Mouse (Mus musculus) lung, postnatal 0 days (tissue): Measurements from ENCODE around the gene Nek6. TPM values are rescaled to one million over a fixed set of nuclear protein-coding genes. Genes with fewer than 3 reads are reported as not detected.

ENCODE experiments used
- ATAC-seq: fragments of 200-750 bp; cut with Nextera tagmentation; 2 replicates; pipeline ENCODE4 v1.8.0; 2017; ENCODE audit warnings: moderate library complexity
- DNase-seq: peaks from one replicate; pipeline ENCODE4 v3.0.0-alpha.2; 2016; ENCODE audit warnings: low spot score
- H3K27ac ChIP-seq: fragments of 300-500 bp; sonication (generic); 2 replicates; pipeline ENCODE4 v1.5.1; 2014; ENCODE audit warnings: antibody characterized with exemption, mild to moderate bottlenecking, low read length, mixed read lengths
- H3K27me3 ChIP-seq: fragments of 300-500 bp; sonication (generic); replicated peaks from 2 replicates; pipeline ENCODE4 v1.6.1; 2014; ENCODE audit warnings: low read length, mixed read lengths; ENCODE audit not compliant: insufficient read depth
- H3K36me3 ChIP-seq: fragments of 300-500 bp; sonication (generic); 2 replicates; pipeline ENCODE4 v1.6.1; 2014; ENCODE audit warnings: low read length, mixed read lengths; ENCODE audit not compliant: insufficient read depth
- H3K4me1 ChIP-seq: fragments of 300-500 bp; sonication (generic); 2 replicates; pipeline ENCODE4 v1.6.1; 2014; ENCODE audit warnings: antibody characterized with exemption, low read depth, low read length, mixed read lengths; ENCODE audit not compliant: insufficient read depth
- H3K4me2 ChIP-seq: fragments of 300-500 bp; sonication (generic); replicated peaks from 2 replicates; pipeline ENCODE4 v1.6.1; 2014; ENCODE audit warnings: low read depth, mild to moderate bottlenecking, low read length, moderate library complexity, mixed read lengths
- H3K4me3 ChIP-seq: fragments of 300-500 bp; sonication (generic); 2 replicates; pipeline ENCODE4 v1.5.1; 2014; ENCODE audit warnings: low read depth, low read length
- H3K9ac ChIP-seq: fragments of 300-500 bp; sonication (generic); replicated peaks from 2 replicates; pipeline ENCODE4 v1.6.1; 2014; ENCODE audit warnings: low read depth, mild to moderate bottlenecking
- H3K9me3 ChIP-seq: fragments of 300-500 bp; sonication (generic); 2 replicates; pipeline ENCODE4 v1.6.1; 2016; ENCODE audit warnings: low read length, mixed read lengths
- CTCF ChIP-seq: IDR thresholded peaks from 2 replicates; pipeline ENCODE4 v1.5.1; 2016; ENCODE audit warnings: antibody characterized with exemption, mild to moderate bottlenecking
- EP300 ChIP-seq: IDR thresholded peaks from 2 replicates; pipeline ENCODE4 v1.6.1; 2016; ENCODE audit warnings: antibody characterized with exemption, mild to moderate bottlenecking, control low read depth
- WGBS: fragments of 180-500 bp; shearing (Covaris S2); extraction: QIAGEN DNeasy Blood & Tissue Kit; methylation state at CpG from one replicate; pipeline ENCODE4 v1.1.7; 2014; 5-methylcytosine and 5-hydroxymethylcytosine counted together
- polyA plus RNA-seq: library from polyadenylated mRNA; unstranded; fragments of >200 nt; fragmentation: Nextera tagmentation; extraction: Ambion mirVana; gene quantifications from 2 replicates; pipeline ENCODE4 v1.2.1, GENCODE M21; 2015

Nek6 gene
- polyA plus RNA-seq, 1 experiment from 2014 or later: 57.8 TPM

DNA sequence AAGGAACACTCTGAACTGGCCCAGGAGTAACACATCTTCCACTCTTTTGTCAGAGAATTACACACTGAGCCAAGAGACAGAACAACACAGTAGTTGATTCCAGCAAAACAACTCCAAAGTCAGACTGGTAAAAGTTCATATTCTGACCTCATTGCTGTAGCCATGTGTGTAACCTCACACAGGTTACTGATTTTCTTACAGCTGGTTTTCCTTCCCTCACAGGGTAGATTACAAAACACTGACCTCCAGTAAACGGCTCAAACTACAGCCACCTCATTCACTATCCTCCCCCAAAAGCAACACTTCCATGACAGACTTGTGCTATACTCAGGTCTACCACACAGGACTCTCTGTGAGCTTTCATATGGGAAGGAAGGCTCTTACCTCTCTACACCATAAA, 96.3 kb downstream of the Nek6 start:
- WGBS: 63% methylated on average over 1 of the region's 1 CpGs
- no peak for TF ChIP-seq CTCF
- TF ChIP-seq EP300: peak; percentile 29; the same call in 1 of the 2 replicates

DNA sequence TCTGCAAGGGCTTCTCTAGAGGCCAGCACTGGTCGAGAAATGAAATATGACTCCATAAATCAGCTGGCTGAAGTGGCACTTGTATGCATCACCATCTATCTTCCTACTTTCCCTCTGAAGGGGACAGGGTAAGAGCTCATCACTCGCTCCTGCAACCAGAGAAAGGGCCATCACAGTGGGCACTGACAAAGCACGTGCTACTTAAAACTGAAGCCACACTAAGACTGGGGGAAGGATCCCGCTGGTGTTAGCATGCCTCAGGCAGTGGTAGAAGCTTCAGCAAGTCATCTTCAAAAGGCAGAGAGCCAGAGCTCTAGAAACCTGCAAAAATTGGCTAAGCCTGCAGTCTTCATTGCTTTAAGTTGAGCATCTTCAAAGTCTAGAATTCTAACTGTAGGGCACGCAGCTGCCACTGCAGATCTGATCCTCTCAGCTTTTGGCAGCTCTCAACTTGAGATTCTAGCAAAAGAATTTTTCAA, 97.4 kb downstream of the Nek6 start:
- ATAC-seq: no peak
- no peak overlapping the region for H3K27ac ChIP-seq
- H3K36me3 ChIP-seq: no peaks in the 10 kb centered on the region
- H3K4me3 ChIP-seq: no peak overlapping the region
- H3K4me2 ChIP-seq: no peak overlapping the region
- no peaks in the 10 kb centered on the region for H3K27me3 ChIP-seq
- DNase-seq: no peak
- WGBS: 72% methylated on average over 5 of the region's 5 CpGs
- H3K9me3 ChIP-seq: no peaks in the 10 kb centered on the region
- no peaks in the 10 kb centered on the region for H3K4me1 ChIP-seq
- no peak for TF ChIP-seq EP300
- no peak for TF ChIP-seq CTCF
- no peak overlapping the region for H3K9ac ChIP-seq

More for the DNA sequence above, 96.3 kb downstream of the Nek6 start:
- no peak overlapping the region for H3K4me3 ChIP-seq
- H3K36me3 ChIP-seq: no peaks in the 10 kb centered on the region
- ATAC-seq: peak; percentile 84
- H3K4me2 ChIP-seq: no peak overlapping the region
- H3K9ac ChIP-seq: no peak overlapping the region
- H3K27me3 ChIP-seq: no peaks in the 10 kb centered on the region
- H3K4me1 ChIP-seq: no peaks in the 10 kb centered on the region
- DNase-seq: peak; percentile 70
- no peaks in the 10 kb centered on the region for H3K9me3 ChIP-seq
- H3K27ac ChIP-seq: no peak overlapping the region

DNA sequence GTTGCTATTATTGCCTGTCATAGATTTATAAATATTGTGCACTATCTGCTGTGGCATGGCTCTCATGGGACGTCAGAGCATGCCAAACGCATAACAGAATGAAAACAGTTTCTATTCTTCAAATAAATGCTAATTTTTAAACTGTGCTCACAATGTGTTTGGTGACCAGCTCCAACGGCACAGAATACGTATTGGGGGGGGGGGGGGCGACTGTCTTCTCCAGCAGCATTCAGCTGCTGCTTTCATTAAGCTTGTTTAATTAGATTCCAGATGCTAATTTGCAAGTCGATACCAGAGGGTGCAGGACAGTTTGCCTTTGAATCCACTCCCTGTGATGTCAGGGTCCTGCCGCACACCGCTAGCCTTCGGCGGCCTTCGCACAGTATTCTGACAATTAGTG, 97.9 kb downstream of the Nek6 start:
- DNase-seq: no peak
- Histone ChIP-seq H3K36me3 (no peaks in the 10 kb centered on the region), H3K4me2 (no peak overlapping the region), H3K27me3 (no peaks in the 10 kb centered on the region), H3K9ac (no peak overlapping the region), H3K4me3 (no peak overlapping the region), H3K4me1 (no peaks in the 10 kb centered on the region), H3K9me3 (no peaks in the 10 kb centered on the region), H3K27ac (no peak overlapping the region)
- no peak for TF ChIP-seq EP300
- no peak for TF ChIP-seq CTCF
- WGBS: 77% methylated on average over 11 of the region's 11 CpGs
- ATAC-seq: no peak

DNA sequence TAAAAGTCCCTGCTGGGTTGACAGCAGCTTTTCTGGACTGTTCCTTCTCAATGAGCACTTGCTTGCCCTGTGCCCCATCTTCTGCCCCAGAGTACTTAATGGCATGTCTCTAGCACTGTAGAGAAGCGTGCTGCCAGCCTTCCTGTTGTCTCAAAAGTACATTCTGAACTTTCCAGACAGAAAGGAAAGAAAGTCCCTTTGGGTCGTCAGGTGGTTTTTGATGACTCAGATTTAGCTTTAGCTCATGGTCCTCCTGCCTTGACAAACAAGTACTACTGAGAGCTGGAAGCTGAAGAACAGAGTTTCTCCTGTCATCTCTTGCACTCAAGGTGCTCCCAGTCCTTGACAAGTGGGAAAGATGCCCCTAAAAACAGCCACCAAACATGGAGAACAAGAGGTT, 98.7 kb downstream of the Nek6 start:
- Histone ChIP-seq H3K4me1 (no peaks in the 10 kb centered on the region), H3K36me3 (no peaks in the 10 kb centered on the region), H3K4me2 (no peak overlapping the region), H3K4me3 (no peak overlapping the region), H3K9me3 (no peaks in the 10 kb centered on the region), H3K27ac (no peak overlapping the region), H3K27me3 (no peaks in the 10 kb centered on the region), H3K9ac (no peak overlapping the region)
- TF ChIP-seq EP300 (no peak), CTCF (no peak)
- no peak for DNase-seq
- WGBS: 85% methylated on average over 2 of the region's 2 CpGs
- no peak for ATAC-seq

- Histone ChIP-seq H3K9me3 (no peaks in the 10 kb centered on the region), H3K9ac (no peak overlapping the region), H3K4me3 (no peak overlapping the region), H3K27ac (no peak overlapping the region), H3K4me2 (no peak overlapping the region), H3K36me3 (no peaks in the 10 kb centered on the region), H3K4me1 (no peaks in the 10 kb centered on the region), H3K27me3 (no peaks in the 10 kb centered on the region)
- TF ChIP-seq EP300 (no peak), CTCF (no peak)
- ATAC-seq: no peak
- WGBS: 88% methylated on average over 6 of the region's 6 CpGs
- no peak for DNase-seq
Observed at GRCm38 (mm10) chr2:38612596-38612995, 101.2 kb downstream of the Nek6 start.

- Histone ChIP-seq H3K36me3 (no peaks in the 10 kb centered on the region), H3K9ac (no peak overlapping the region)
- 91% methylated on average over 3 of the region's 3 CpGs for WGBS
Observed at GRCm38 (mm10) chr2:38613576-38613975, 102.1 kb downstream of the Nek6 start.

GRCm38 (mm10) chr2:38614437-38614836, 103.0 kb downstream of the Nek6 start:
- TF ChIP-seq EP300 (no peak), CTCF (no peak)
- Histone ChIP-seq H3K4me2 (no peak overlapping the region), H3K9ac (no peak overlapping the region), H3K9me3 (no peaks in the 10 kb centered on the region), H3K27me3 (no peaks in the 10 kb centered on the region), H3K27ac (no peak overlapping the region), H3K36me3 (no peaks in the 10 kb centered on the region), H3K4me3 (no peak overlapping the region), H3K4me1 (no peaks in the 10 kb centered on the region)
- DNase-seq (no peak), ATAC-seq (no peak)
- 93% methylated on average over 6 of the region's 6 CpGs for WGBS

More at GRCm38 (mm10) chr2:38613576-38613975, 102.1 kb downstream of the Nek6 start:
- Histone ChIP-seq H3K27ac (no peak overlapping the region), H3K4me1 (no peaks in the 10 kb centered on the region), H3K9me3 (no peaks in the 10 kb centered on the region), H3K4me3 (no peak overlapping the region), H3K27me3 (no peaks in the 10 kb centered on the region), H3K4me2 (no peak overlapping the region)
- TF ChIP-seq CTCF: no peak
- TF ChIP-seq EP300: no peak
- DNase-seq (no peak), ATAC-seq (no peak)
